In the genomic region with DNA sequence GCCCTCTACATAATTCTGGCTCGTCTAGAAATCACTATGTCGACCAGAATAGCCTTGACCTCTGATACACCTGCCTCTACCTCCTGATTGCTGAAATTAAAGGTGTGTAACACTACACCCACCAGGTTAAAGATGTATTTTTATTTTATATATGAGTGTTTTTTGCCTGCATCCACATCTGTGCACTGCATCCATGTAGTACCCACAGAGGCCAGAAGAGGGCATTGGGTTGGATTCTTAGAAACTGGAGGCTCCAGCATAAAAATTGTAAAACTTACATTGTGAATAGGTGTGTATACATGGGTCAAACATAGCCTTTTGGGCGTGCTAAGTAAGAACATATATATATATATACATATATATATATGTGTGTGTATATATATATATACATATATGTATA, we compare ENCODE assay signal across 10 mouse cellular contexts. TPM values are rescaled to one million over a fixed set of nuclear protein-coding genes. Genes with fewer than 3 reads are reported as not detected.
DNase-seq lines count a peak whose midpoint lies in the region; ATAC-seq and TF ChIP-seq lines count a peak whose summit lies in the region.
"Had no signal": no experiment of that assay in that cellular context is flagged by ENCODE, and none has a peak within 500 bp of the region (broad histone marks: within the 10 kb centered on the region; RNA-seq: fewer than 3 reads in every experiment).

No protein-coding gene starts in this region.

- H3K4me1 ChIP-seq in kidney, postnatal 0 days (replicated peaks; ENCODE audit: insufficient read depth, low read length), result no peaks in the 10 kb centered on the region
- H3K4me1 ChIP-seq in kidney, embryonic 16.5 days (ENCODE audit: insufficient read depth, low read length), result no peaks in the 10 kb centered on the region
- no peaks in the 10 kb centered on the region for H3K4me1 ChIP-seq in stomach, postnatal 0 days (replicated peaks; ENCODE audit: control insufficient read depth, insufficient read depth)
- H3K4me1 ChIP-seq: liver, embryonic 13.5 days had no signal

- peak; percentile 53 for DNase-seq in adrenal gland, postnatal 25 days
- DNase-seq in adrenal gland, postnatal 4 days (ENCODE audit: low spot score in 2 of 2), result no peak
- peak; percentile 41 for DNase-seq in kidney, postnatal 0 days (ENCODE audit: low spot score)
- DNase-seq in testis, postnatal 10 days (ENCODE audit: low spot score), result peak; percentile 81
- no peak for DNase-seq in testis, postnatal 14 days (ENCODE audit: low spot score)
- DNase-seq in stomach, postnatal 0 days (ENCODE audit: low spot score), result peak; percentile 52
- DNase-seq in urinary bladder, postnatal 10 days (ENCODE audit: low spot score), result no peak
- DNase-seq: liver, embryonic 13.5 days had no signal

- 55% methylated on average over 3 of the region's 3 CpGs for WGBS in kidney, postnatal 0 days
- 53% methylated on average over 3 of the region's 3 CpGs for WGBS in kidney, embryonic 16.5 days
- WGBS in stomach, postnatal 0 days, result 49% methylated on average over 3 of the region's 3 CpGs

- H3K4me2 ChIP-seq in kidney, postnatal 0 days (ENCODE audit: low read length), result no peak overlapping the region
- H3K4me2 ChIP-seq in kidney, embryonic 16.5 days (replicated peaks; ENCODE audit: low read depth, low read length), result no peak overlapping the region
- no peak overlapping the region for H3K4me2 ChIP-seq in stomach, postnatal 0 days (replicated peaks; ENCODE audit: low read depth)
- H3K4me2 ChIP-seq: liver, embryonic 13.5 days had no signal

- H3K9me3 ChIP-seq in kidney, postnatal 0 days (replicated peaks; ENCODE audit: low read length), result no peaks in the 10 kb centered on the region
- H3K9me3 ChIP-seq in kidney, embryonic 16.5 days (ENCODE audit: low read length), result no peaks in the 10 kb centered on the region; the same call in 1 of the 2 replicates
- H3K9me3 ChIP-seq in stomach, postnatal 0 days (ENCODE audit: control insufficient read depth, low read length), result no peaks in the 10 kb centered on the region
- H3K9me3 ChIP-seq: liver, embryonic 13.5 days had no signal

- TF ChIP-seq CTCF in kidney, postnatal 0 days (IDR thresholded peaks at IDR 0.05; ENCODE audit: low read depth), result peak; percentile 68
- TF ChIP-seq CTCF in stomach, postnatal 0 days (IDR thresholded peaks at IDR 0.05; ENCODE audit: low read depth), result peak; percentile 67

- no peak overlapping the region for H3K4me3 ChIP-seq in kidney, postnatal 0 days (replicated peaks; ENCODE audit: low read depth, low read length)
- no peak overlapping the region for H3K4me3 ChIP-seq in kidney, embryonic 16.5 days (ENCODE audit: low read length)
- no peak overlapping the region for H3K4me3 ChIP-seq in stomach, postnatal 0 days (ENCODE audit: low read depth, low read length)
- H3K4me3 ChIP-seq: liver, embryonic 13.5 days had no signal

- ATAC-seq in kidney, postnatal 0 days (replicated peaks; ENCODE audit: low FRiP score, low read depth), result no peak
- ATAC-seq in kidney, embryonic 16.5 days (ENCODE audit: low FRiP score, low TSS enrichment), result no peak
- ATAC-seq in stomach, postnatal 0 days (ENCODE audit: low FRiP score, low TSS enrichment), result no peak

- no peak overlapping the region for H3K27ac ChIP-seq in kidney, postnatal 0 days
- no peak overlapping the region for H3K27ac ChIP-seq in kidney, embryonic 16.5 days (ENCODE audit: low read length)
- no peak overlapping the region for H3K27ac ChIP-seq in stomach, postnatal 0 days (replicated peaks)
- H3K27ac ChIP-seq: liver, embryonic 13.5 days had no signal

- no peaks in the 10 kb centered on the region for H3K27me3 ChIP-seq in kidney, postnatal 0 days (ENCODE audit: insufficient read depth, low read length)
- no peaks in the 10 kb centered on the region for H3K27me3 ChIP-seq in kidney, embryonic 16.5 days (ENCODE audit: insufficient read depth, low read length)
- H3K27me3 ChIP-seq in stomach, postnatal 0 days (ENCODE audit: control insufficient read depth, insufficient read depth, low read length), result no peaks in the 10 kb centered on the region
- H3K27me3 ChIP-seq: liver, embryonic 13.5 days had no signal

- H3K36me3 ChIP-seq in kidney, postnatal 0 days (ENCODE audit: insufficient read depth, low read length), result no peaks in the 10 kb centered on the region
- no peaks in the 10 kb centered on the region for H3K36me3 ChIP-seq in kidney, embryonic 16.5 days (ENCODE audit: insufficient read depth, low read length)
- no peaks in the 10 kb centered on the region for H3K36me3 ChIP-seq in stomach, postnatal 0 days (ENCODE audit: control insufficient read depth, insufficient read depth, low read length)
- H3K36me3 ChIP-seq: liver, embryonic 13.5 days had no signal

- no peak for TF ChIP-seq EP300 in stomach, postnatal 0 days (optimal IDR thresholded peaks at IDR 0.05)

- no peak overlapping the region for H3K9ac ChIP-seq in kidney, postnatal 0 days (ENCODE audit: low read depth, low read length)
- H3K9ac ChIP-seq in kidney, embryonic 16.5 days (replicated peaks; ENCODE audit: low read length), result no peak overlapping the region
- no peak overlapping the region for H3K9ac ChIP-seq in stomach, postnatal 0 days (ENCODE audit: low read length)
- H3K9ac ChIP-seq: liver, embryonic 13.5 days had no signal

RNA-seq across cellular contexts. Expression of gene Plxnb1, which starts 33.0 kb away (rescaled TPM):
- total RNA-seq in adrenal gland, postnatal 25 days (2021), result 122 and 223 TPM in 2 replicates
- 100 to 1,000 TPM; 152 to 161 TPM for total RNA-seq in adrenal gland, postnatal 4 days (2021)
- 8.4 and 9.6 TPM in 2 replicates for polyA plus RNA-seq in kidney, postnatal 0 days (2015; fragmentation: Nextera tagmentation; extraction: Ambion mirVana)
- 18.9 and 19.8 TPM in 2 replicates for polyA plus RNA-seq in kidney, embryonic 16.5 days (2015; fragmentation: Nextera tagmentation; extraction: Ambion mirVana)
- polyA plus RNA-seq in stomach, postnatal 0 days (2015; fragmentation: Nextera tagmentation; extraction: Ambion mirVana), result 3.0 and 3.7 TPM in 2 replicates

RNA-seq across cellular contexts. Expression of gene Fbxw21, which starts 33.6 kb away (rescaled TPM):
- total RNA-seq in adrenal gland, postnatal 25 days (2021), result not detected in 2 replicates
- not detected for total RNA-seq in adrenal gland, postnatal 4 days (2021)
- polyA plus RNA-seq in kidney, postnatal 0 days (2015; fragmentation: Nextera tagmentation; extraction: Ambion mirVana), result not detected in 2 replicates
- polyA plus RNA-seq in kidney, embryonic 16.5 days (2015; fragmentation: Nextera tagmentation; extraction: Ambion mirVana), result not detected in 2 replicates
- polyA plus RNA-seq in stomach, postnatal 0 days (2015; fragmentation: Nextera tagmentation; extraction: Ambion mirVana), result not detected in 2 replicates
- polyA plus RNA-seq: heart, embryonic 16.5 days; liver, embryonic 13.5 days had no signal

RNA-seq across cellular contexts. Expression of gene Tma7, which starts 45.8 kb away (rescaled TPM):
- total RNA-seq in adrenal gland, postnatal 25 days (2021), result 370 and 418 TPM in 2 replicates
- 100 to 1,000 TPM; 375 to 399 TPM for total RNA-seq in adrenal gland, postnatal 4 days (2021)
- 635 and 680 TPM in 2 replicates for polyA plus RNA-seq in kidney, postnatal 0 days (2015; fragmentation: Nextera tagmentation; extraction: Ambion mirVana)
- 494 and 537 TPM in 2 replicates for polyA plus RNA-seq in kidney, embryonic 16.5 days (2015; fragmentation: Nextera tagmentation; extraction: Ambion mirVana)
- 416 and 424 TPM in 2 replicates for polyA plus RNA-seq in stomach, postnatal 0 days (2015; fragmentation: Nextera tagmentation; extraction: Ambion mirVana)

RNA-seq across cellular contexts. Expression of gene Ccdc51, which starts 45.9 kb away (rescaled TPM):
- 15.7 and 21.0 TPM in 2 replicates for total RNA-seq in adrenal gland, postnatal 25 days (2021)
- total RNA-seq in adrenal gland, postnatal 4 days (2021), result 10 to 100 TPM; 17.3 to 18.5 TPM
- 12.9 and 13.8 TPM in 2 replicates for polyA plus RNA-seq in kidney, postnatal 0 days (2015; fragmentation: Nextera tagmentation; extraction: Ambion mirVana)
- polyA plus RNA-seq in kidney, embryonic 16.5 days (2015; fragmentation: Nextera tagmentation; extraction: Ambion mirVana), result 16.5 and 16.8 TPM in 2 replicates
- polyA plus RNA-seq in stomach, postnatal 0 days (2015; fragmentation: Nextera tagmentation; extraction: Ambion mirVana), result 8.9 and 9.9 TPM in 2 replicates

RNA-seq across cellular contexts. Expression of gene Atrip, which starts 54.3 kb away (rescaled TPM):
- total RNA-seq in adrenal gland, postnatal 25 days (2021), result 18.1 and 20.5 TPM in 2 replicates
- total RNA-seq in adrenal gland, postnatal 4 days (2021), result 10 to 100 TPM; 20.7 to 21.3 TPM
- polyA plus RNA-seq in kidney, postnatal 0 days (2015; fragmentation: Nextera tagmentation; extraction: Ambion mirVana), result 18.8 and 20.9 TPM in 2 replicates
- polyA plus RNA-seq in kidney, embryonic 16.5 days (2015; fragmentation: Nextera tagmentation; extraction: Ambion mirVana), result 26.7 and 30.7 TPM in 2 replicates
- 10.8 and 11.3 TPM in 2 replicates for polyA plus RNA-seq in stomach, postnatal 0 days (2015; fragmentation: Nextera tagmentation; extraction: Ambion mirVana)

Comparison
In these comparisons a context has a peak if more than half of its experiments do, and no peak if none do; other contexts are left out.
1. DNase-seq: peak in adrenal gland, postnatal 25 days (single experiment), kidney, postnatal 0 days (single experiment), testis, postnatal 10 days (single experiment) and stomach, postnatal 0 days (single experiment); none in adrenal gland, postnatal 4 days (0 of 2), testis, postnatal 14 days (single experiment) and urinary bladder, postnatal 10 days (single experiment).